Mouse (Mus musculus) embryonic facial prominence, embryonic 14.5 days (tissue): Measurements from ENCODE around the gene Tmem221. TPM values are rescaled to one million over a fixed set of nuclear protein-coding genes. Genes with fewer than 3 reads are reported as not detected.

Experiments used
- ATAC-seq: fragments of 200-750 bp; cut with Nextera tagmentation; 2 replicates; pipeline ENCODE4 v1.8.0; 2017; ENCODE audit warnings: low read depth, moderate number of reproducible peaks, moderate TSS enrichment
- DNase-seq: peaks from one replicate; pipeline ENCODE4 v3.0.0-alpha.2; 2015; ENCODE audit warnings: low spot score
- H3K27ac ChIP-seq: fragments of 300-500 bp; sonication (generic); replicated peaks from 2 replicates; pipeline ENCODE4 v1.5.1; 2014; ENCODE audit warnings: low read depth, mild to moderate bottlenecking, low read length, moderate library complexity
- H3K27me3 ChIP-seq: fragments of 300-500 bp; sonication (generic); replicated peaks from 2 replicates; pipeline ENCODE4 v1.6.1; 2014; ENCODE audit warnings: low read length; ENCODE audit not compliant: control insufficient read depth, insufficient read depth
- H3K36me3 ChIP-seq: fragments of 300-500 bp; sonication (generic); 2 replicates; pipeline ENCODE4 v1.6.1; 2014; ENCODE audit warnings: low read length, mixed read lengths; ENCODE audit not compliant: control insufficient read depth, insufficient read depth
- H3K4me1 ChIP-seq: fragments of 300-500 bp; sonication (generic); 2 replicates; pipeline ENCODE4 v1.6.1; 2014; ENCODE audit warnings: antibody characterized with exemption, low read length; ENCODE audit not compliant: control insufficient read depth, insufficient read depth
- H3K4me2 ChIP-seq: fragments of 300-500 bp; sonication (generic); 2 replicates; pipeline ENCODE4 v1.6.1; 2014; ENCODE audit warnings: low read depth, mild to moderate bottlenecking, low read length, moderate library complexity, mixed read lengths
- H3K4me3 ChIP-seq: fragments of 300-500 bp; sonication (generic); 2 replicates; pipeline ENCODE4 v1.5.1; 2014; ENCODE audit warnings: low read depth, mild to moderate bottlenecking, low read length
- H3K9ac ChIP-seq: fragments of 300-500 bp; sonication (generic); 2 replicates; pipeline ENCODE4 v1.6.1; 2014; ENCODE audit warnings: low read depth, mild to moderate bottlenecking, low read length, moderate library complexity, mixed read lengths
- H3K9me3 ChIP-seq: fragments of 300-500 bp; sonication (generic); 2 replicates; pipeline ENCODE4 v1.6.1; 2016; ENCODE audit warnings: low read length; ENCODE audit not compliant: control insufficient read depth
- WGBS: fragments of 180-500 bp; shearing (Covaris S2); extraction: QIAGEN DNeasy Blood & Tissue Kit; methylation state at CpG from one replicate; pipeline ENCODE4 v1.1.7; 2014; 5-methylcytosine and 5-hydroxymethylcytosine counted together
- polyA plus RNA-seq: library from polyadenylated mRNA; unstranded; fragments of >200 nt; fragmentation: Nextera tagmentation; extraction: Ambion mirVana; gene quantifications from 2 replicates; pipeline ENCODE4 v1.2.1, GENCODE M21; 2014

Gene Tmem221
- polyA plus RNA-seq, 1 experiment from 2014 or later: 1.4 TPM

GRCm38 (mm10) chr8:71505326-71505725 is 53.3 kb downstream of the Tmem221 start:
- Histone ChIP-seq H3K27me3 (peaks cover 40% of the 10 kb centered on the region), H3K27ac (no peak overlapping the region), H3K9ac (no peak overlapping the region), H3K4me3 (no peak overlapping the region), H3K4me2 (no peak overlapping the region), H3K9me3 (no peaks in the 10 kb centered on the region), H3K4me1 (no peaks in the 10 kb centered on the region), H3K36me3 (no peaks in the 10 kb centered on the region)
- ATAC-seq: no peak
- WGBS: 98% methylated on average over 4 of the region's 4 CpGs
- no peak for DNase-seq

- Histone ChIP-seq H3K27ac (no peak overlapping the region), H3K9me3 (no peaks in the 10 kb centered on the region), H3K9ac (no peak overlapping the region), H3K4me2 (no peak overlapping the region), H3K4me1 (no peaks in the 10 kb centered on the region), H3K27me3 (peaks cover 36% of the 10 kb centered on the region), H3K4me3 (no peak overlapping the region), H3K36me3 (no peaks in the 10 kb centered on the region)
- no peak for DNase-seq
- no peak for ATAC-seq
- WGBS: 91% methylated on average over 4 of the region's 4 CpGs
Observed at GRCm38 (mm10) chr8:71504349-71504748, 54.3 kb downstream of the Tmem221 start.

Other genes starting within 250 kb of the Tmem221 start
- 106 and 115 TPM in 2 replicates for gene Use1, start 192.0 kb downstream of the Tmem221 start, polyA plus RNA-seq
- 3.8 and 4.0 TPM in 2 replicates for gene Ocel1, start 187.6 kb downstream of the Tmem221 start, polyA plus RNA-seq
- 57.2 and 61.9 TPM in 2 replicates for gene Nr2f6, start 176.9 kb downstream of the Tmem221 start, polyA plus RNA-seq
- gene Ushbp1, start 163.1 kb downstream of the Tmem221 start, polyA plus RNA-seq: 9.4 and 11.3 TPM in 2 replicates
- gene Babam1, start 162.0 kb downstream of the Tmem221 start, polyA plus RNA-seq: 79.6 and 85.2 TPM in 2 replicates
- gene Ankle1, start 152.9 kb downstream of the Tmem221 start, polyA plus RNA-seq: 13.0 and 16.4 TPM in 2 replicates
- 47.9 and 49.4 TPM in 2 replicates for gene Abhd8, start 95.2 kb downstream of the Tmem221 start, polyA plus RNA-seq
- 115 and 123 TPM in 2 replicates for gene Mrpl34, start 93.9 kb downstream of the Tmem221 start, polyA plus RNA-seq
- 100 and 105 TPM in 2 replicates for gene Dda1, start 89.7 kb downstream of the Tmem221 start, polyA plus RNA-seq
- gene Ano8, start 72.9 kb downstream of the Tmem221 start, polyA plus RNA-seq: 2.0 and 2.1 TPM in 2 replicates
- gene Gtpbp3, start 70.8 kb downstream of the Tmem221 start, polyA plus RNA-seq: 5.3 and 6.8 TPM in 2 replicates
- 53.5 and 59.0 TPM in 2 replicates for gene Plvap, start 47.1 kb downstream of the Tmem221 start, polyA plus RNA-seq
- gene Ccdc194, start 33.2 kb downstream of the Tmem221 start, polyA plus RNA-seq: 2.4 and 3.5 TPM in 2 replicates
- 16.0 and 16.2 TPM in 2 replicates for gene Bst2, start 21.4 kb downstream of the Tmem221 start, polyA plus RNA-seq
- gene Mvb12a, start 15.9 kb downstream of the Tmem221 start, polyA plus RNA-seq: 85.4 and 95.3 TPM in 2 replicates
- 0.07 TPM in 1 of 2 replicates, not detected in the other for gene Nxnl1, start 7.7 kb upstream of the Tmem221 start, polyA plus RNA-seq
- gene Slc27a1, start 10.0 kb upstream of the Tmem221 start, polyA plus RNA-seq: 15.5 and 20.4 TPM in 2 replicates
- 239 and 245 TPM in 2 replicates for gene Pgls, start 33.3 kb upstream of the Tmem221 start, polyA plus RNA-seq
- 2.3 and 3.5 TPM in 2 replicates for gene Fam129c, start 38.8 kb upstream of the Tmem221 start, polyA plus RNA-seq
- 107 and 112 TPM in 2 replicates for gene Colgalt1, start 52.1 kb upstream of the Tmem221 start, polyA plus RNA-seq
- 1.1 and 1.4 TPM in 2 replicates for gene Unc13a, start 112.9 kb upstream of the Tmem221 start, polyA plus RNA-seq
- gene Jak3, start 117.4 kb upstream of the Tmem221 start, polyA plus RNA-seq: 4.8 and 5.2 TPM in 2 replicates
- gene Insl3, start 130.3 kb upstream of the Tmem221 start, polyA plus RNA-seq: 1.0 TPM in 1 of 2 replicates, not detected in the other
- gene B3gnt3, start 142.9 kb upstream of the Tmem221 start, polyA plus RNA-seq: 0.84 and 0.87 TPM in 2 replicates
- gene Fcho1, start 166.8 kb upstream of the Tmem221 start, polyA plus RNA-seq: 2.6 and 2.7 TPM in 2 replicates